Mouse (Mus musculus): ENCODE data around the gene Cd34.

Cd34 gene

GRCm38 (mm10) chr1:194971980-194972379 is 33.4 kb downstream of the Cd34 start:
- DNase-seq (ENCODE audit: low spot score) = no peak

GRCm38 (mm10) chr1:194976164-194976516 is 37.5 kb downstream of the Cd34 start:
- DNase-seq (ENCODE audit: low spot score) = peak; percentile 80

GRCm38 (mm10) chr1:194976517-194977370 is 38.1 kb downstream of the Cd34 start:
- DNase-seq (ENCODE audit: low spot score) = peak; percentile 62

- DNase-seq (ENCODE audit: low spot score) = no peak
These were observed 38.7 kb downstream of the Cd34 start for GRCm38 (mm10) chr1:194977371-194977761.

GRCm38 (mm10) chr1:194977946-194978720 is 39.5 kb downstream of the Cd34 start:
- no peak for DNase-seq (ENCODE audit: low spot score)

GRCm38 (mm10) chr1:194980826-194981435 is 42.3 kb downstream of the Cd34 start:
- DNase-seq (ENCODE audit: low spot score) = peak; percentile 63

- no peak for DNase-seq (ENCODE audit: low spot score)
These were observed 44.5 kb downstream of the Cd34 start for GRCm38 (mm10) chr1:194982931-194983690.

- no peak for DNase-seq (ENCODE audit: low spot score)
These were observed 46.3 kb downstream of the Cd34 start for GRCm38 (mm10) chr1:194984914-194985313.

- peak; percentile 40 for DNase-seq (ENCODE audit: low spot score)
These were observed 47.0 kb downstream of the Cd34 start for GRCm38 (mm10) chr1:194985442-194986210.

- DNase-seq (ENCODE audit: low spot score) = no peak
These were observed 50.4 kb downstream of the Cd34 start for GRCm38 (mm10) chr1:194989024-194989423.

- no peak for DNase-seq (ENCODE audit: low spot score)
These were observed 52.4 kb downstream of the Cd34 start for GRCm38 (mm10) chr1:194990976-194991375.

- no peak for DNase-seq (ENCODE audit: low spot score)
These were observed 53.0 kb downstream of the Cd34 start for GRCm38 (mm10) chr1:194991654-194992053.

- no peak for DNase-seq (ENCODE audit: low spot score)
These were observed 54.1 kb downstream of the Cd34 start for GRCm38 (mm10) chr1:194992589-194993317.

- no peak for DNase-seq (ENCODE audit: low spot score)
These were observed 54.9 kb downstream of the Cd34 start for GRCm38 (mm10) chr1:194993409-194993988.

- DNase-seq (ENCODE audit: low spot score) = no peak
These were observed 55.6 kb downstream of the Cd34 start for GRCm38 (mm10) chr1:194994262-194994661.

- no peak for DNase-seq (ENCODE audit: low spot score)
These were observed 56.6 kb downstream of the Cd34 start for GRCm38 (mm10) chr1:194995196-194995595.

GRCm38 (mm10) chr1:194998396-194998795 is 59.8 kb downstream of the Cd34 start:
- DNase-seq (ENCODE audit: low spot score) = no peak

- DNase-seq (ENCODE audit: low spot score) = no peak
These were observed 64.7 kb downstream of the Cd34 start for GRCm38 (mm10) chr1:195003328-195003727.

- DNase-seq (ENCODE audit: low spot score) = no peak
These were observed 65.6 kb downstream of the Cd34 start for GRCm38 (mm10) chr1:195004194-195004593.

GRCm38 (mm10) chr1:195006267-195006666 is 67.6 kb downstream of the Cd34 start:
- no peak for DNase-seq (ENCODE audit: low spot score)
